Comparison of ENCODE assay signal across 8 mouse cellular contexts in genomic region chr11:69934169-69934568, GRCm38 (mm10). TPM values are rescaled to one million over a fixed set of nuclear protein-coding genes. Genes with fewer than 3 reads are reported as not detected.
DNase-seq lines count a peak whose midpoint lies in the region; ATAC-seq lines count a peak whose summit lies in the region.

No protein-coding gene starts in this region.

- H3K9me3 ChIP-seq in midbrain, embryonic 10.5 days (replicated peaks) = no peaks in the 10 kb centered on the region

- no peaks in the 10 kb centered on the region for H3K36me3 ChIP-seq in midbrain, embryonic 10.5 days

- DNase-seq in ZHBTc4 (ENCODE audit: low read depth, low spot score) = peak; percentile 92
- DNase-seq in gastrocnemius, adult 8-10 months (ENCODE audit: low spot score in 2 of 2) = peak; percentile 88 to 89
- peak; percentile 81 for DNase-seq in hindlimb bud, embryonic 11.5 days (ENCODE audit: extremely low spot score, low read depth, low spot score)
- DNase-seq in left cerebral cortex, postnatal 25 days (ENCODE audit: low spot score in 2 of 2) = peak; percentile 77 to 87
- DNase-seq in midbrain, embryonic 10.5 days (ENCODE audit: low spot score) = peak; percentile 94
- DNase-seq in right cerebral cortex, postnatal 36 days (ENCODE audit: low spot score in 2 of 2) = peak; percentile 56 to 66
- DNase-seq in yolk sac, embryonic 10.5 days (ENCODE audit: low spot score) = peak; percentile 83

- peaks cover 43% of the 10 kb centered on the region for H3K4me1 ChIP-seq in midbrain, embryonic 10.5 days

- WGBS in midbrain, embryonic 10.5 days = 1% methylated on average over 18 of the region's 18 CpGs

- peak overlapping the region; percentile 72 for H3K4me3 ChIP-seq in midbrain, embryonic 10.5 days

- ATAC-seq in common myeloid progenitor, adult 5-6 weeks (replicated peaks; ENCODE audit: low read depth, poor library complexity, severe bottlenecking) = peak; percentile 61

- H3K27ac ChIP-seq in midbrain, embryonic 10.5 days (replicated peaks) = no peak overlapping the region

- H3K27me3 ChIP-seq in midbrain, embryonic 10.5 days (ENCODE audit: low read depth, poor library complexity, severe bottlenecking) = peaks cover 51% of the 10 kb centered on the region

- intact Hi-C loops in left cerebral cortex, postnatal 25 days (cut with DNase I) = loop anchor here (1.0 to 5.0 kb wide), 3 partner anchors 14 to 278 kb away; partner anchors contain the start of genes Ctdnep1, Slc16a11 and Slc2a4

RNA-seq across cellular contexts. Expression of gene Ybx2, which starts 1.4 kb away (rescaled TPM):
- total RNA-seq in common myeloid progenitor, adult 5-6 weeks (2017) = not detected in 2 replicates
- 10 to 100 TPM in 1 of 4 experiments, 1 to 10 TPM in 3; 8.5 to 11.4 (median 9.2) TPM for total RNA-seq in gastrocnemius, adult 8-10 months (2022)
- total RNA-seq in left cerebral cortex, postnatal 25 days (2021) = 10 to 100 TPM in 1 of 2 experiments, 1 to 10 TPM in 1; 6.1 to 10.7 TPM
- polyA plus RNA-seq in midbrain, embryonic 10.5 days (2016; fragmentation: Nextera tagmentation; extraction: Ambion mirVana) = 2.4 and 2.8 TPM in 2 replicates

RNA-seq across cellular contexts. Expression of gene Eif5a, which starts 12.4 kb away (rescaled TPM):
- total RNA-seq in common myeloid progenitor, adult 5-6 weeks (2017) = 854 and 864 TPM in 2 replicates
- total RNA-seq in gastrocnemius, adult 8-10 months (2022) = 100 to 1,000 TPM; 443 to 477 (median 467) TPM
- total RNA-seq in left cerebral cortex, postnatal 25 days (2021) = 100 to 1,000 TPM; 425 to 450 TPM
- 2,258 and 2,701 TPM in 2 replicates for polyA plus RNA-seq in midbrain, embryonic 10.5 days (2016; fragmentation: Nextera tagmentation; extraction: Ambion mirVana)

RNA-seq across cellular contexts. Expression of gene Slc2a4, which starts 13.8 kb away (rescaled TPM):
- total RNA-seq in common myeloid progenitor, adult 5-6 weeks (2017) = 0.78 TPM in 1 of 2 replicates, not detected in the other
- total RNA-seq in gastrocnemius, adult 8-10 months (2022) = 100 to 1,000 TPM; 397 to 490 (median 424) TPM
- total RNA-seq in left cerebral cortex, postnatal 25 days (2021) = 1 to 10 TPM; 2.3 to 3.5 TPM
- 12.6 and 12.8 TPM in 2 replicates for polyA plus RNA-seq in midbrain, embryonic 10.5 days (2016; fragmentation: Nextera tagmentation; extraction: Ambion mirVana)

RNA-seq across cellular contexts. Expression of gene Gps2, which starts 20.5 kb away (rescaled TPM):
- 42.0 and 78.8 TPM in 2 replicates for total RNA-seq in common myeloid progenitor, adult 5-6 weeks (2017)
- total RNA-seq in gastrocnemius, adult 8-10 months (2022) = 10 to 100 TPM; 38.6 to 53.2 (median 50.3) TPM
- 10 to 100 TPM; 26.9 to 33.2 TPM for total RNA-seq in left cerebral cortex, postnatal 25 days (2021)
- polyA plus RNA-seq in midbrain, embryonic 10.5 days (2016; fragmentation: Nextera tagmentation; extraction: Ambion mirVana) = 98.4 and 111 TPM in 2 replicates

RNA-seq across cellular contexts. Expression of gene Cldn7, which starts 30.4 kb away (rescaled TPM):
- not detected in 2 replicates for total RNA-seq in common myeloid progenitor, adult 5-6 weeks (2017)
- not detected for total RNA-seq in gastrocnemius, adult 8-10 months (2022)
- not detected for total RNA-seq in left cerebral cortex, postnatal 25 days (2021)
- polyA plus RNA-seq in midbrain, embryonic 10.5 days (2016; fragmentation: Nextera tagmentation; extraction: Ambion mirVana) = 7.1 and 7.6 TPM in 2 replicates

Comparison
In these comparisons a context has a peak if more than half of its experiments do, and no peak if none do; other contexts are left out.
1. RNA of gene Slc2a4, which starts 13.8 kb away (total RNA-seq): 397 to 490 TPM in gastrocnemius, adult 8-10 months; 2.3 to 3.5 TPM in left cerebral cortex, postnatal 25 days and 0.78 TPM in common myeloid progenitor, adult 5-6 weeks; every median in the first group is over 10 times any median in the second.
2. Peak in every context shown above with its lines, with median percentiles within 50 percentile points of each other: DNase-seq.